Mouse (Mus musculus): ENCODE data around the gene Ttc28. TPM values are rescaled to one million over a fixed set of nuclear protein-coding genes. Genes with fewer than 3 reads are reported as not detected.

Gene Ttc28
- total RNA-seq, 1 experiment from 2014 or later, result 6.3 TPM

GRCm38 (mm10) chr5:111318946-111319345 lies 439.3 kb downstream of the Ttc28 start:
- no peak for ATAC-seq (ENCODE audit: extremely low read depth, insufficient number of reproducible peaks, low FRiP score, poor library complexity, severe bottlenecking)

GRCm38 (mm10) chr5:111325813-111326212 lies 446.2 kb downstream of the Ttc28 start:
- no peak for ATAC-seq (ENCODE audit: extremely low read depth, insufficient number of reproducible peaks, low FRiP score, poor library complexity, severe bottlenecking)

GRCm38 (mm10) chr5:111327420-111327819 lies 447.8 kb downstream of the Ttc28 start:
- ATAC-seq (ENCODE audit: extremely low read depth, insufficient number of reproducible peaks, low FRiP score, poor library complexity, severe bottlenecking), result no peak

GRCm38 (mm10) chr5:111329782-111330416 lies 450.3 kb downstream of the Ttc28 start:
- ATAC-seq (ENCODE audit: extremely low read depth, insufficient number of reproducible peaks, low FRiP score, poor library complexity, severe bottlenecking), result no peak

- ATAC-seq (ENCODE audit: extremely low read depth, insufficient number of reproducible peaks, low FRiP score, poor library complexity, severe bottlenecking), result peak; percentile 92
These were observed 451.0 kb downstream of the Ttc28 start, which contains the start of gene Pitpnb for GRCm38 (mm10) chr5:111330417-111331098. TSS of gene Pitpnb (plus strand) at chr5:111330763.

- no peak for ATAC-seq (ENCODE audit: extremely low read depth, insufficient number of reproducible peaks, low FRiP score, poor library complexity, severe bottlenecking)
These were observed 451.5 kb downstream of the Ttc28 start for GRCm38 (mm10) chr5:111331099-111331435.

GRCm38 (mm10) chr5:111335939-111336691 lies 456.5 kb downstream of the Ttc28 start:
- ATAC-seq (ENCODE audit: extremely low read depth, insufficient number of reproducible peaks, low FRiP score, poor library complexity, severe bottlenecking), result no peak

Other genes starting within 250 kb of the Ttc28 start
- 11.0 and 12.0 TPM in 2 replicates for gene Noc4l, start 226.4 kb upstream of the Ttc28 start, total RNA-seq (2017)
- 6.4 and 11.4 TPM in 2 replicates for gene Ddx51, start 226.4 kb upstream of the Ttc28 start, total RNA-seq (2017)
- 77.6 and 95.2 TPM in 2 replicates for gene Ep400, start 109.1 kb upstream of the Ttc28 start, total RNA-seq (2017)
- gene Pus1, start 99.1 kb upstream of the Ttc28 start, total RNA-seq (2017), result 19.4 and 20.5 TPM in 2 replicates
- gene Ulk1, start 69.7 kb upstream of the Ttc28 start, total RNA-seq (2017), result 40.4 and 56.1 TPM in 2 replicates
- gene Hscb, start 40.0 kb upstream of the Ttc28 start, total RNA-seq (2017), result 24.4 and 28.3 TPM in 2 replicates
- gene Chek2, start 39.8 kb upstream of the Ttc28 start, total RNA-seq (2017), result 6.5 and 7.8 TPM in 2 replicates